ENCODE assay signal across 8 mouse cellular contexts in the genomic region with DNA sequence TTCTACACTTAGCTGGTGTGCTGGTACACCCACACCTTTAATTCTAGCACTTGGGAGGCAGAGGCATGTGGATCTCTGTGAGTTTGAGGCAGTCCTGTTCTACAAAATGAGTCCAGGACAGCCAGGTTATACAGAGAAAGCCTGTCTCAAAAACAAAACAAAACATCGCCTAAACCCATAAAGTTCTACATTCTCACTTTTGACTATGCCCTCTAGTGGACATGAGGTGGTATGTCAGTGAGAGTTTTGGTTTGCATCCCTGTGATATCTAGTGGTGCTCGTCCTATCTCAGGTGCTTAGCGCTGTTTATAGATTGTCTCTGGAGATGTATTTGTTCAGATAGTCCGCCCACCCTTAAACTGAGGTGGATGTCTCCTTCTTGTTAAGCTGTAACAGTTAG. TPM values are rescaled to one million over a fixed set of nuclear protein-coding genes. Genes with fewer than 3 reads are reported as not detected.
DNase-seq lines count a peak whose midpoint lies in the region; ATAC-seq and TF ChIP-seq lines count a peak whose summit lies in the region.
"Had no signal": no experiment of that assay in that cellular context is flagged by ENCODE, and none has a peak within 500 bp of the region (broad histone marks: within the 10 kb centered on the region; RNA-seq: fewer than 3 reads in every experiment).

No protein-coding gene starts in this region.

- no peak overlapping the region; the same call in 1 of the 2 replicates for H3K9ac ChIP-seq in CH12.LX (ENCODE audit: insufficient read depth, low read depth)

- dilution Hi-C loops in CH12.LX (cut with MboI; ENCODE audit: extremely low pct_ligation_motif_present, extremely low pct_unique_long_range_greater_than_20kb, low sequenced_read_pairs) = no loop called here

- no peak for TF ChIP-seq EP300 in CH12.LX (IDR thresholded peaks at IDR 0.05; ENCODE audit: low read length)

- H3K4me2 ChIP-seq in CH12.LX (ENCODE audit: insufficient read depth, low read depth, poor library complexity, severe bottlenecking) = peak overlapping the region; percentile 41; the same call in 1 of the 2 replicates

- no peak for TF ChIP-seq POLR2A in CH12.LX (IDR thresholded peaks at IDR 0.05; ENCODE audit: low read depth, low read length)

- H3K9me3 ChIP-seq in CH12.LX (replicated peaks; ENCODE audit: low read length) = no peaks in the 10 kb centered on the region

- ATAC-seq in common myeloid progenitor, adult 5-6 weeks (replicated peaks; ENCODE audit: low read depth, poor library complexity, severe bottlenecking) = peak; percentile 78

- peak; percentile 9 for DNase-seq in left cerebral cortex, adult 11 months (ENCODE audit: low spot score)
- no peak for DNase-seq in left cerebral cortex, adult 18-20 months (ENCODE audit: low spot score in 2 of 2)
- DNase-seq in B cell, adult 2 months = peak; percentile 49 to 54
- DNase-seq in CH12.LX (ENCODE audit: extremely low read depth) = peak; percentile 68
- peak; percentile 77 for DNase-seq in naive thymus-derived CD4-positive, alpha-beta T cell, adult 2 months (ENCODE audit: low read depth)
- no peak for DNase-seq in right cerebral cortex, postnatal 25 days

- H3K27ac ChIP-seq in CH12.LX (ENCODE audit: insufficient read depth, low read depth) = no peak overlapping the region

- H3K27me3 ChIP-seq in CH12.LX (replicated peaks) = no peaks in the 10 kb centered on the region

- peak; percentile 85 to 89 for TF ChIP-seq CTCF in CH12.LX (conservative IDR thresholded peaks at IDR 0.05 in 1 of 2, IDR thresholded peaks at IDR 0.05 in 1 of 2; ENCODE audit: low read depth in 2 of 2, low read length in 2 of 2)

- in situ Hi-C loops in CH12.LX (cut with MboI; ENCODE audit: low pct_ligation_motif_present, low pct_unique_long_range_greater_than_20kb, low sequenced_read_pairs) = no loop called here

- no peaks in the 10 kb centered on the region for H3K36me3 ChIP-seq in CH12.LX (replicated peaks in 1 of 2; ENCODE audit: control insufficient read depth in 1 of 2, insufficient read depth in 1 of 2, low read length in 1 of 2)

- peaks cover 3 to 13% of the 10 kb centered on the region in 2 experiments for H3K4me1 ChIP-seq in CH12.LX (ENCODE audit: control insufficient read depth in 1 of 2, insufficient read depth in 2 of 2)

- TF ChIP-seq RAD21 in CH12.LX (IDR thresholded peaks at IDR 0.05; ENCODE audit: low read depth, low read length) = peak; percentile 75

- no peaks in the 10 kb centered on the region for H3K79me2 ChIP-seq in CH12.LX (replicated peaks; ENCODE audit: control insufficient read depth, extremely low read depth, insufficient read depth, poor library complexity, severe bottlenecking)

- H3K4me3 ChIP-seq in CH12.LX (replicated peaks in 1 of 3; ENCODE audit: low read depth in 2 of 3, low read length in 2 of 3, poor library complexity in 1 of 3) = no peak overlapping the region

TF ChIP-seq in CH12.LX, 34 proteins besides CTCF, POLR2A, EP300 and RAD21:
- TF ChIP-seq CHD2 (IDR thresholded peaks at IDR 0.05; ENCODE audit: low read length) (no peak), RCOR1 (conservative IDR thresholded peaks at IDR 0.05; ENCODE audit: low read depth, low read length) (no peak), ZC3H11A (IDR thresholded peaks at IDR 0.05; ENCODE audit: low read depth, low read length) (peak; percentile 51; the same call in 1 of the 2 replicates), SMC3 (IDR thresholded peaks at IDR 0.05; ENCODE audit: low read depth, low read length) (peak; percentile 98), IRF4 (IDR thresholded peaks at IDR 0.05; ENCODE audit: low read depth, low read length) (peak; percentile 57), JUND (conservative IDR thresholded peaks at IDR 0.05; ENCODE audit: low read depth, low read length) (no peak), MYC (IDR thresholded peaks at IDR 0.05; ENCODE audit: low read depth, low read length) (0 out of 2 replicates have a peak, but pooled peaks have one; percentile 19), SIN3A (IDR thresholded peaks at IDR 0.05; ENCODE audit: low read length) (0 out of 2 replicates have a peak, but pooled peaks have one; percentile 30), E2F4 (IDR thresholded peaks at IDR 0.05; ENCODE audit: insufficient replicate concordance, low read depth, low read length) (no peak), MEF2A (IDR thresholded peaks at IDR 0.05; ENCODE audit: borderline replicate concordance, low read depth, low read length) (peak; percentile 30; the same call in 1 of the 2 replicates), TBP (conservative IDR thresholded peaks at IDR 0.05; ENCODE audit: low read depth, low read length) (0 out of 2 replicates have a peak, but pooled peaks have one; percentile 14), NELFE (IDR thresholded peaks at IDR 0.05; ENCODE audit: low read depth, low read length) (peak; percentile 15; the same call in 1 of the 2 replicates), MAX (IDR thresholded peaks at IDR 0.05; ENCODE audit: low read length) (no peak), BHLHE40 (IDR thresholded peaks at IDR 0.05; ENCODE audit: low read depth, low read length) (no peak)

RNA-seq across cellular contexts. Expression of gene Mpzl3, which starts 6.5 kb away (rescaled TPM):
- 1 to 10 TPM; 4.5 to 5.2 TPM for total RNA-seq in left cerebral cortex, adult 18-20 months (2021)
- total RNA-seq in CH12.LX (2012; rRNA removed) (3.1 and 3.4 TPM in 2 replicates), CH12.LX (2014; rRNA removed) (5.3 and 5.5 TPM in 2 replicates)
- polyA plus RNA-seq in CH12.LX (2012; ENCODE audit: insufficient read length, low read depth) = 4.4 and 5.2 TPM in 2 replicates
- 0.27 and 1.0 TPM in 2 replicates for total RNA-seq in common myeloid progenitor, adult 5-6 weeks (2017)

RNA-seq across cellular contexts. Expression of gene Mpzl2, which starts 8.9 kb away (rescaled TPM):
- total RNA-seq in left cerebral cortex, adult 18-20 months (2021) = 1 to 10 TPM; 1.9 TPM
- total RNA-seq in CH12.LX (2012; rRNA removed) (0.30 and 0.38 TPM in 2 replicates), CH12.LX (2014; rRNA removed) (0.18 and 0.36 TPM in 2 replicates)
- 0.27 and 0.57 TPM in 2 replicates for polyA plus RNA-seq in CH12.LX (2012; ENCODE audit: insufficient read length, low read depth)
- total RNA-seq in common myeloid progenitor, adult 5-6 weeks (2017) = not detected in 2 replicates

RNA-seq across cellular contexts. Expression of gene Jaml, which starts 30.5 kb away (rescaled TPM):
- 1 to 10 TPM in 1 of 2 experiments, under 1 TPM in 1; 0.35 to 1.3 TPM for total RNA-seq in left cerebral cortex, adult 18-20 months (2021)
- total RNA-seq in CH12.LX (2012; rRNA removed) (0.51 and 0.88 TPM in 2 replicates), CH12.LX (2014; rRNA removed) (0.87 and 0.96 TPM in 2 replicates)
- 1.1 and 1.4 TPM in 2 replicates for polyA plus RNA-seq in CH12.LX (2012; ENCODE audit: insufficient read length, low read depth)
- 1.6 and 6.1 TPM in 2 replicates for total RNA-seq in common myeloid progenitor, adult 5-6 weeks (2017)

RNA-seq across cellular contexts. Expression of gene Cd3e, which starts 39.1 kb away (rescaled TPM):
- total RNA-seq in left cerebral cortex, adult 18-20 months (2021) = not detected
- total RNA-seq in CH12.LX (2012; rRNA removed) = not detected in 2 replicates
- not detected in 2 replicates for total RNA-seq in CH12.LX (2014; rRNA removed)
- not detected in 2 replicates for polyA plus RNA-seq in CH12.LX (2012; ENCODE audit: insufficient read length, low read depth)
- total RNA-seq in common myeloid progenitor, adult 5-6 weeks (2017) = not detected in 2 replicates
- polyA plus RNA-seq: liver, embryonic 16.5 days had no signal

Comparison
In these comparisons a context has a peak if more than half of its experiments do, and no peak if none do; other contexts are left out.
1. DNase-seq: peak in left cerebral cortex, adult 11 months (single experiment), B cell, adult 2 months (2 of 2), CH12.LX (single experiment) and naive thymus-derived CD4-positive, alpha-beta T cell, adult 2 months (single experiment); none in left cerebral cortex, adult 18-20 months (0 of 2) and right cerebral cortex, postnatal 25 days (single experiment).